Mouse (Mus musculus) CH12.LX (cell line): ENCODE measurements at regions not wholly inside any gene's neighbourhood (a gene's known extent, or its start where the extent isn't known, plus 50 kb on each side); places are given as distances from the start of the nearest gene placed in this dataset.
"Not testable (repeated sequence)": the region's sequence is repeated elsewhere in the genome, so short reads cannot be mapped to it uniquely, and the experiment has no call there.

Experiments
- CHD1 ChIP-seq: IDR thresholded peaks from 2 replicates; pipeline ENCODE4 v1.6.1; 2012; ENCODE audit warnings: low read depth, low read length, improper control_type of control experiment, inconsistent platforms
- CTCF ChIP-seq, 2 experiments: IDR thresholded peaks in 1 of 2; conservative IDR thresholded peaks in 1 of 2; 2 replicates each; pipeline ENCODE4 v1.5.1; 2011 to 2012; ENCODE audit warnings: low read depth in 2 of 2, low read length in 2 of 2, improper control_type of control experiment in 1 of 2, inconsistent platforms in 1 of 2, mild to moderate bottlenecking in 1 of 2, moderate library complexity in 1 of 2
- E2F4 ChIP-seq: IDR thresholded peaks from 2 replicates; pipeline ENCODE4 v1.6.1; 2011; ENCODE audit warnings: low read depth, low read length, improper control_type of control experiment; ENCODE audit not compliant: insufficient replicate concordance
- EP300 ChIP-seq: IDR thresholded peaks from 2 replicates; pipeline ENCODE4 v1.6.1; 2011; ENCODE audit warnings: low read length, improper control_type of control experiment
- HCFC1 ChIP-seq: IDR thresholded peaks from 2 replicates; pipeline ENCODE4 v1.6.1; 2012; ENCODE audit warnings: low read depth, mild to moderate bottlenecking, inconsistent platforms, low read length, improper control_type of control experiment
- KAT2A ChIP-seq: IDR thresholded peaks from 2 replicates; pipeline ENCODE4 v1.6.1; 2012; ENCODE audit warnings: low read length, improper control_type of control experiment, inconsistent platforms; ENCODE audit not compliant: insufficient replicate concordance
- MAX ChIP-seq: IDR thresholded peaks from 2 replicates; pipeline ENCODE4 v1.6.1; 2011; ENCODE audit warnings: low read length, improper control_type of control experiment
- POLR2A ChIP-seq: IDR thresholded peaks from 2 replicates; pipeline ENCODE4 v1.6.1; 2011; ENCODE audit warnings: low read depth, mild to moderate bottlenecking, improper control_type of control experiment, low read length
- POLR2AphosphoS2 ChIP-seq: IDR thresholded peaks from 2 replicates; pipeline ENCODE4 v1.6.1; 2011; ENCODE audit warnings: low read depth, low read length, improper control_type of control experiment
- RCOR1 ChIP-seq: conservative IDR thresholded peaks from 2 replicates; pipeline ENCODE4 v1.6.1; 2012; ENCODE audit warnings: low read depth, mild to moderate bottlenecking, inconsistent platforms, low read length, improper control_type of control experiment
- SIN3A ChIP-seq: IDR thresholded peaks from 2 replicates; pipeline ENCODE4 v1.6.1; 2012; ENCODE audit warnings: low read length, improper control_type of control experiment, inconsistent platforms
- USF1 ChIP-seq: IDR thresholded peaks from 2 replicates; pipeline ENCODE4 v1.6.1; 2014; ENCODE audit warnings: low read depth, mild to moderate bottlenecking, inconsistent platforms, low read length, improper control_type of control experiment
- ZMIZ1 ChIP-seq: IDR thresholded peaks from 2 replicates; pipeline ENCODE4 v1.6.1; 2012; ENCODE audit warnings: low read depth, mild to moderate bottlenecking, inconsistent platforms, low read length, improper control_type of control experiment
- ZNF384 ChIP-seq: IDR thresholded peaks from 2 replicates; pipeline ENCODE4 v1.6.1; 2012; ENCODE audit warnings: low read depth, low read length, improper control_type of control experiment, inconsistent platforms

DNA sequence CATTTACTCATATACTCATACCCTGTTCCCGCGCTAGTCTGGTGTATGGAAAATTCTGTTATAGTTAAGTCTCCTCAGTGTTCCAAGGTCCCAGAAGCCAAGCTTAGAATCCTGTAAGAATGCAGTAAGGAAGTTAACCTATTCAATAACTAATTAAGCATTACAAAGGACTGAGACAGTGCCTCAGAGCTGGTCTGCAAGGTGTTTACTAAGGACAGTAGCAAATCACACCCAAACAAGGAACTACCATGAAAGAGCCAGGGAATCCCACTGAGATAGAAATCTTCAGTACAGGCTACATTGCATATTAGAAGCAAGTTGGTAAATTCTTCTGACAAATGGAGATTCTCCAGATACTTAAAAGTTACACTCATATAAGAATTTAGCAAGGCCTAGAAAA, 516.7 kb upstream of the Gm10131 start:
- not testable (repeated sequence) for TF ChIP-seq ZMIZ1; CTCF (conservative IDR thresholded peaks at IDR 0.05 in 1 of 2, IDR thresholded peaks at IDR 0.05 in 1 of 2; ENCODE audit: low read depth in 2 of 2, low read length in 2 of 2); E2F4; POLR2AphosphoS2; SIN3A; HCFC1; KAT2A; USF1; POLR2A; EP300; RCOR1; MAX; ZNF384; CHD1
